Mouse (Mus musculus): ENCODE results near the gene Ppip5k2. TPM values are rescaled to one million over a fixed set of nuclear protein-coding genes. Genes with fewer than 3 reads are reported as not detected.
"Not testable (repeated sequence)": the region's sequence is repeated elsewhere in the genome, so short reads cannot be mapped to it uniquely, and the experiment has no call there.

Gene Ppip5k2
- polyA plus RNA-seq, 1 experiment from 2014 or later, result 50.5 TPM

DNA sequence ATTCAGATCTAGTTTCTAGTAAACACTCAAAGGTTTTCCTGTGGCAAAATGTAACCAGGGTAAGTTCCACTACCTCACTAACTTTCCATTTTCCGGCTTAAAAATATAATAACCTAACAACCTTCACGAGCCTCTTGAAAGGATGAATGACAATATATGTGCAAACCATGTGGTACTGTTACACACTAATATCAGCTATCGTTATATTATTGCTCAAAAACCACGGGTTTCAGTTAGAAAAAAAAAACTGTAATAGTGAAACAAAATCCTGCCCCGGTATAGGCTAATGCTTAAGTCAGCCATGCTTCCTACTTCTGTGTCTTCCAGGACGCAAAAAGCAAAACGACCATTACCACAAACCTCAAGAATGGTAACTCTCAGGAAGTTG is 1.3 kb downstream of the Ppip5k2 start:
- no peak for DNase-seq (ENCODE audit: low spot score)
- Histone ChIP-seq H3K27ac (ENCODE audit: low read depth) (peak overlapping the region; percentile 82), H3K9me3 (ENCODE audit: control insufficient read depth, low read length) (no peaks in the 10 kb centered on the region), H3K4me2 (ENCODE audit: low read length) (peak overlapping the region; percentile 63), H3K4me1 (replicated peaks; ENCODE audit: control insufficient read depth, insufficient read depth, low read length) (peaks cover 15% of the 10 kb centered on the region), H3K27me3 (replicated peaks; ENCODE audit: control insufficient read depth, insufficient read depth, low read length) (no peaks in the 10 kb centered on the region), H3K36me3 (ENCODE audit: control insufficient read depth, insufficient read depth, low read length) (no peaks in the 10 kb centered on the region), H3K9ac (ENCODE audit: low read length) (peak overlapping the region; percentile 90), H3K4me3 (ENCODE audit: low read depth, low read length) (peak overlapping the region; percentile 99)
- ATAC-seq (replicated peaks; ENCODE audit: low FRiP score, low TSS enrichment, low read depth), result no peak; the same call in 1 of the 2 replicates
- 8% methylated on average over 7 of the region's 7 CpGs for WGBS

DNA sequence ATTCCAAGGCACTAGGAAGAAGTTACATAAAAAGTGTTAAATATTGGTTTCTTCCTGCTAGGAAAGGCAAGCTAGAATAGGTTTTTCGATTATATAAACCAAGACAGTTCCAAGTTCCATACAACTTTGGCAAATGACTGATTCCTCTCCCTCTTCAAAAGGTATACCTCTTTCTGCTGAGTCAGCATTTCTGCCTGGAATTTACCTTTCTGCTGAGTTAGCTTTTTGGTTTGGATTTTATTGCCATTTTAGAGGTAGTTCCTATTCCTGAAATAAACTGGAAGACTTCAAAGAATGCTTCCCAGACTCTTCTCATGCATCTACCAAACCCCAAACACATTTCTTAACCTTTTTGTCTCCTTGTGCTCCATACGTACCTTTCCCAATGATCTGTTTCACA is 2.1 kb downstream of the Ppip5k2 start:
- H3K27ac ChIP-seq (ENCODE audit: low read depth), result no peak overlapping the region
- H3K9me3 ChIP-seq (ENCODE audit: control insufficient read depth, low read length), result no peaks in the 10 kb centered on the region
- no peak overlapping the region; the same call in 1 of the 2 replicates for H3K4me3 ChIP-seq (ENCODE audit: low read depth, low read length)
- no peaks in the 10 kb centered on the region for H3K36me3 ChIP-seq (ENCODE audit: control insufficient read depth, insufficient read depth, low read length)
- H3K4me1 ChIP-seq (replicated peaks; ENCODE audit: control insufficient read depth, insufficient read depth, low read length), result peaks cover 15% of the 10 kb centered on the region
- ATAC-seq (replicated peaks; ENCODE audit: low FRiP score, low TSS enrichment, low read depth) (no peak), DNase-seq (ENCODE audit: low spot score) (no peak)
- H3K27me3 ChIP-seq (replicated peaks; ENCODE audit: control insufficient read depth, insufficient read depth, low read length), result no peaks in the 10 kb centered on the region
- WGBS, result 82% methylated on average over 2 of the region's 2 CpGs
- H3K9ac ChIP-seq (ENCODE audit: low read length), result no peak overlapping the region
- H3K4me2 ChIP-seq (ENCODE audit: low read length), result peak overlapping the region; percentile 63

- 77% methylated on average over 4 of the region's 4 CpGs for WGBS
Measured at GRCm38 (mm10) chr1:97765712-97766111, 4.5 kb downstream of the Ppip5k2 start.

DNA sequence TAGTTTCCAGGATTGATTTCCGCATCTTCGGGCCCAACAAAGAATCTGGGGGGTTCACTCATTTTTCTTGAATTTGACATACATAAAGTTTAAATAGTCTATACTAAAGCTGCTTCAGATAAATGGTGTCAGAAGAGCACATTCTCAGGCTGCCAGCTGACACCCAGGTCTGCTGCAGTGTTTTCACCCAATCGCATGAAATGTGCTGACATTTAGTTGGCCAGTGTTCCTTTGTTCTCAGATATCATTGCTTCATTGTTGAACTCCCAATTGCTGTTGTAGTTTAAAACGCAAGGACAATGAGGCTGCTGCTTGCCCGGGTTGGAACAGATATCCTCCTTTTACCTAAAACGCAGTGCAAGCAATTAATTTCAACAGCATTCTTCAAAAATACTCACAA is 8.7 kb downstream of the Ppip5k2 start:
- 90% methylated on average over 6 of the region's 6 CpGs for WGBS
- no peak overlapping the region for H3K4me3 ChIP-seq (ENCODE audit: low read depth, low read length)

More at GRCm38 (mm10) chr1:97765712-97766111, 4.5 kb downstream of the Ppip5k2 start:
- not testable (repeated sequence) for H3K27ac ChIP-seq (ENCODE audit: low read depth); ATAC-seq (replicated peaks; ENCODE audit: low FRiP score, low TSS enrichment, low read depth); H3K27me3 ChIP-seq (replicated peaks; ENCODE audit: control insufficient read depth, insufficient read depth, low read length); DNase-seq (ENCODE audit: low spot score); H3K9me3 ChIP-seq (ENCODE audit: control insufficient read depth, low read length); H3K9ac ChIP-seq (ENCODE audit: low read length); H3K36me3 ChIP-seq (ENCODE audit: control insufficient read depth, insufficient read depth, low read length); H3K4me3 ChIP-seq (ENCODE audit: low read depth, low read length); H3K4me2 ChIP-seq (ENCODE audit: low read length)
- peaks cover 12% of the 10 kb centered on the region; the same call in 1 of the 2 replicates for H3K4me1 ChIP-seq (replicated peaks; ENCODE audit: control insufficient read depth, insufficient read depth, low read length)

DNA sequence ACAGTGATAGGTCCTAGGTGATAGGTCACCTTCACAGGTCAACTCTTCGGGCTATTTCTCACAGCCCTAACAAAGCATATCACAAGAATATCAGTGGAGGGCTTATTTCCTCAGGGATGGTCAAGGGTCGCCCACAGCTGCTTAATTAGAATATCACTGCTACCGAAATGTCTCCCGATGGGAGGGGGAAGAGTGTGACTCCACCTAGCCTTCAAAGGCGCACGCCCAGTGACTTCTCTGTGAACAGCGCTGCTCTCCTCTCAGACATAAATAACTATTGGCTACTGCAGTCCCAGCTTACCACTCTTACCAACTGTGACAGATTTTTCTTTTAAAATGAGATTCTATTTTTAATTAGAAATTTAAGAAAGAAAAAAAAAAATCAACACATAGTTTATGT is 9.6 kb downstream of the Ppip5k2 start:
- no peaks in the 10 kb centered on the region for H3K27me3 ChIP-seq (replicated peaks; ENCODE audit: control insufficient read depth, insufficient read depth, low read length)
- H3K4me1 ChIP-seq (replicated peaks; ENCODE audit: control insufficient read depth, insufficient read depth, low read length), result no peaks in the 10 kb centered on the region
- no peaks in the 10 kb centered on the region for H3K9me3 ChIP-seq (ENCODE audit: control insufficient read depth, low read length)
- WGBS, result 63% methylated on average over 7 of the region's 7 CpGs
- H3K4me3 ChIP-seq (ENCODE audit: low read depth, low read length), result no peak overlapping the region
- ATAC-seq (replicated peaks; ENCODE audit: low FRiP score, low TSS enrichment, low read depth) (no peak), DNase-seq (ENCODE audit: low spot score) (no peak)
- no peak overlapping the region for H3K4me2 ChIP-seq (ENCODE audit: low read length)
- peaks cover 15% of the 10 kb centered on the region for H3K36me3 ChIP-seq (ENCODE audit: control insufficient read depth, insufficient read depth, low read length)
- no peak overlapping the region for H3K9ac ChIP-seq (ENCODE audit: low read length)
- H3K27ac ChIP-seq (ENCODE audit: low read depth), result no peak overlapping the region

More for the DNA sequence above, 8.7 kb downstream of the Ppip5k2 start:
- ATAC-seq (replicated peaks; ENCODE audit: low FRiP score, low TSS enrichment, low read depth) (no peak), DNase-seq (ENCODE audit: low spot score) (no peak)
- Histone ChIP-seq H3K27me3 (replicated peaks; ENCODE audit: control insufficient read depth, insufficient read depth, low read length) (no peaks in the 10 kb centered on the region), H3K36me3 (ENCODE audit: control insufficient read depth, insufficient read depth, low read length) (peaks cover 13% of the 10 kb centered on the region), H3K9ac (ENCODE audit: low read length) (no peak overlapping the region), H3K4me2 (ENCODE audit: low read length) (no peak overlapping the region), H3K9me3 (ENCODE audit: control insufficient read depth, low read length) (no peaks in the 10 kb centered on the region), H3K4me1 (replicated peaks; ENCODE audit: control insufficient read depth, insufficient read depth, low read length) (no peaks in the 10 kb centered on the region), H3K27ac (ENCODE audit: low read depth) (no peak overlapping the region)

DNA sequence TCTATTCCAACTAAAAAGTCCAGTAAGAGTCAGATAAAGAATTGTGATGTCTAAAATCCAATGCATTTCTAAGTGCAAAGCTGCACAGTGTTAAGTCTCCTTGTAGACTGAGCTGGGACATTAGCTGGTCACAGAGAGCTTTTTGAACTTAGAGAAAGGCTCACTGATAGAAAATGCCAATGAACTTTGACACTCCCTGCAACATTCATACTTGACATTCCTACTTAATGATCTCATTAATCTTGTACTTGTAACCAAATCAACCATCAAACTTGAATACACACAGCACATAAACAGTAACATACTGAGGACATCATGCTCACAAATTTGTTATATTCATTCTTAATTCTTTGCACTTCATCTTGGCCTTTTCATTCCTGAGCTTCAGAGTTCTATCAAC is 10.4 kb downstream of the Ppip5k2 start:
- DNase-seq (ENCODE audit: low spot score) (no peak), ATAC-seq (replicated peaks; ENCODE audit: low FRiP score, low TSS enrichment, low read depth) (no peak)
- H3K27me3 ChIP-seq (replicated peaks; ENCODE audit: control insufficient read depth, insufficient read depth, low read length), result no peaks in the 10 kb centered on the region
- no peak overlapping the region for H3K4me3 ChIP-seq (ENCODE audit: low read depth, low read length)
- H3K4me1 ChIP-seq (replicated peaks; ENCODE audit: control insufficient read depth, insufficient read depth, low read length), result no peaks in the 10 kb centered on the region
- no peak overlapping the region for H3K9ac ChIP-seq (ENCODE audit: low read length)
- no peak overlapping the region for H3K4me2 ChIP-seq (ENCODE audit: low read length)
- no peaks in the 10 kb centered on the region for H3K9me3 ChIP-seq (ENCODE audit: control insufficient read depth, low read length)
- peaks cover 22% of the 10 kb centered on the region for H3K36me3 ChIP-seq (ENCODE audit: control insufficient read depth, insufficient read depth, low read length)
- no peak overlapping the region for H3K27ac ChIP-seq (ENCODE audit: low read depth)

DNA sequence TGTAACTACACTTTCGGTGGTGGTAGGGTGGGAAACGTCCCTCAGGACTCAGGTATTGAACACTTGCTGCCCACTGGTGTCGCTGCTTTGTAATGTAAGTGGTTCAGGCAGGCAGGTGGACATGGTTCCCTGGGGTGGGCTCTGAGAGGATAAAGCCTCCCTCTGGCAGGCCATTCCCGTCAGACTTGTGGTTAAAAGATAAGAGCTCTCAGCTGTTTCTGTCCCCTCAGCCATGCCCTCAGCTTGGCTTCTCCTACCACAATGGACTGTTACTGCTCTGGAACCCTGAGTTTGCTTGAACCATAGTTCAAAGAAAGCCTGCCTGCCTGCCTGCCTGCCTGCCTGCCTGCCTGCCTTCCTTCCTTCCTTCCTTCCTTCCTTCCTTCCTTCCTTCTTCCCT is 15.8 kb downstream of the Ppip5k2 start:
- Histone ChIP-seq H3K9ac (ENCODE audit: low read length) (no peak overlapping the region), H3K4me3 (ENCODE audit: low read depth, low read length) (no peak overlapping the region), H3K27me3 (replicated peaks; ENCODE audit: control insufficient read depth, insufficient read depth, low read length) (no peaks in the 10 kb centered on the region), H3K4me1 (replicated peaks; ENCODE audit: control insufficient read depth, insufficient read depth, low read length) (no peaks in the 10 kb centered on the region), H3K9me3 (ENCODE audit: control insufficient read depth, low read length) (no peaks in the 10 kb centered on the region), H3K27ac (ENCODE audit: low read depth) (no peak overlapping the region), H3K4me2 (ENCODE audit: low read length) (no peak overlapping the region), H3K36me3 (ENCODE audit: control insufficient read depth, insufficient read depth, low read length) (peaks cover 43% of the 10 kb centered on the region)
- 75% methylated on average over 4 of the region's 4 CpGs for WGBS
- DNase-seq (ENCODE audit: low spot score) (no peak), ATAC-seq (replicated peaks; ENCODE audit: low FRiP score, low TSS enrichment, low read depth) (no peak)

- H3K27ac ChIP-seq (ENCODE audit: low read depth), result no peak overlapping the region
- DNase-seq (ENCODE audit: low spot score) (no peak), ATAC-seq (replicated peaks; ENCODE audit: low FRiP score, low TSS enrichment, low read depth) (no peak)
- no peaks in the 10 kb centered on the region for H3K9me3 ChIP-seq (ENCODE audit: control insufficient read depth, low read length)
- H3K4me1 ChIP-seq (replicated peaks; ENCODE audit: control insufficient read depth, insufficient read depth, low read length), result no peaks in the 10 kb centered on the region
- H3K36me3 ChIP-seq (ENCODE audit: control insufficient read depth, insufficient read depth, low read length), result peaks cover 41% of the 10 kb centered on the region
- no peak overlapping the region for H3K4me3 ChIP-seq (ENCODE audit: low read depth, low read length)
- H3K4me2 ChIP-seq (ENCODE audit: low read length), result no peak overlapping the region
- H3K27me3 ChIP-seq (replicated peaks; ENCODE audit: control insufficient read depth, insufficient read depth, low read length), result no peaks in the 10 kb centered on the region
- H3K9ac ChIP-seq (ENCODE audit: low read length), result no peak overlapping the region
Measured at GRCm38 (mm10) chr1:97753216-97753615, 17.0 kb downstream of the Ppip5k2 start.

DNA sequence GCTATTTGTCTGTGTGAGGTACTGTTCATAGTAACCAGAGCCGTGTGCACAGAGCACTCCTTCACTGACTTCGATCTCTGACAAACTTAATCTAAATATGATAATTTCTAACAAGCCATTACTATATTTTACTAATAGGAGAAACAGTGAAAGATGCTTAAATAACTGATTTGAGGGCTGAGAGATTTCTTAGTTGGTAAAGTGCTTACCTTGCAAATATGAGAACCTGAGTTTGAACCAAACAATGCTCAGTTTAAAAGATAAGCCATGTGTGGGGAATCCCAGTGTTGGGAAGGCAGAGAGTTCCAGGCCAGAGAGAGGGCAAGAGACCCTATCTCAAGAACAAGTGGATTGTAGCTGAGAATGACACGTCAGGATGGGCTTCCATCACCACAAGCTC is 22.0 kb downstream of the Ppip5k2 start:
- Histone ChIP-seq H3K9me3 (ENCODE audit: control insufficient read depth, low read length) (no peaks in the 10 kb centered on the region), H3K4me3 (ENCODE audit: low read depth, low read length) (no peak overlapping the region), H3K27ac (ENCODE audit: low read depth) (no peak overlapping the region), H3K9ac (ENCODE audit: low read length) (no peak overlapping the region), H3K4me2 (ENCODE audit: low read length) (no peak overlapping the region), H3K27me3 (replicated peaks; ENCODE audit: control insufficient read depth, insufficient read depth, low read length) (no peaks in the 10 kb centered on the region), H3K4me1 (replicated peaks; ENCODE audit: control insufficient read depth, insufficient read depth, low read length) (no peaks in the 10 kb centered on the region), H3K36me3 (ENCODE audit: control insufficient read depth, insufficient read depth, low read length) (peaks cover 68% of the 10 kb centered on the region)
- DNase-seq (ENCODE audit: low spot score), result no peak
- 87% methylated on average over 3 of the region's 3 CpGs for WGBS
- no peak for ATAC-seq (replicated peaks; ENCODE audit: low FRiP score, low TSS enrichment, low read depth)

All from intestine, embryonic 14.5 days (tissue).